Mouse (Mus musculus): ENCODE data around the gene Gm19345. TPM values are rescaled to one million over a fixed set of nuclear protein-coding genes. Genes with fewer than 3 reads are reported as not detected.

The Gm19345 gene
- total RNA-seq (2021) = 1 to 10 TPM; 3.0 to 3.3 TPM
- long read RNA-seq, experiment 1, partial matches to known transcripts = 0 of 1 reads
- long read RNA-seq, experiment 1, other reads (novel, unspliced or antisense) = 1 of 1 reads
- long read RNA-seq, experiment 2, transcript Gm19345-201 (4 exons, 993 nt) = major isoform, 5 of 9 reads
- long read RNA-seq, experiment 2, partial matches to known transcripts = 0 of 9 reads
- long read RNA-seq, experiment 2, other reads (novel, unspliced or antisense) = 4 of 9 reads

- peak; percentile 20 to 41 for DNase-seq (ENCODE audit: low spot score in 2 of 2)
Measured at GRCm38 (mm10) chr7:19851858-19852570, at the start of gene Gm19345. Gene Gm19345, plus strand, starts transcription at chr7:19852003.

GRCm38 (mm10) chr7:19802995-19803394 lies 48.8 kb upstream of the Gm19345 start:
- DNase-seq (ENCODE audit: low spot score in 2 of 2) = peak; percentile 56 to 76

- DNase-seq (ENCODE audit: low spot score in 2 of 2) = no peak
Measured at GRCm38 (mm10) chr7:19806356-19806969, 45.3 kb upstream of the Gm19345 start.

GRCm38 (mm10) chr7:19809369-19809768 lies 42.4 kb upstream of the Gm19345 start:
- no peak for DNase-seq (ENCODE audit: low spot score in 2 of 2)

- DNase-seq (ENCODE audit: low spot score in 2 of 2) = no peak
Measured at GRCm38 (mm10) chr7:19811114-19811513, 40.7 kb upstream of the Gm19345 start.

- no peak for DNase-seq (ENCODE audit: low spot score in 2 of 2)
Measured at GRCm38 (mm10) chr7:19813161-19813560, 38.6 kb upstream of the Gm19345 start.

- no peak for DNase-seq (ENCODE audit: low spot score in 2 of 2)
Measured at GRCm38 (mm10) chr7:19813579-19814122, 38.2 kb upstream of the Gm19345 start.

GRCm38 (mm10) chr7:19815296-19816223 lies 36.2 kb upstream of the Gm19345 start:
- no peak for DNase-seq (ENCODE audit: low spot score in 2 of 2)

GRCm38 (mm10) chr7:19816224-19816771 lies 35.5 kb upstream of the Gm19345 start:
- DNase-seq (ENCODE audit: low spot score in 2 of 2) = peak in 1 of 2 experiments; percentile 28

GRCm38 (mm10) chr7:19817382-19818105 lies 34.3 kb upstream of the Gm19345 start:
- DNase-seq (ENCODE audit: low spot score in 2 of 2) = peak in 1 of 2 experiments; percentile 13

- DNase-seq (ENCODE audit: low spot score in 2 of 2) = no peak
Measured at GRCm38 (mm10) chr7:19818440-19818839, 33.4 kb upstream of the Gm19345 start.

GRCm38 (mm10) chr7:19818875-19819274 lies 32.9 kb upstream of the Gm19345 start:
- no peak for DNase-seq (ENCODE audit: low spot score in 2 of 2)

GRCm38 (mm10) chr7:19820347-19821048 lies 31.3 kb upstream of the Gm19345 start:
- no peak for DNase-seq (ENCODE audit: low spot score in 2 of 2)

- no peak for DNase-seq (ENCODE audit: low spot score in 2 of 2)
Measured at GRCm38 (mm10) chr7:19821633-19822032, 30.2 kb upstream of the Gm19345 start.

- no peak for DNase-seq (ENCODE audit: low spot score in 2 of 2)
Measured at GRCm38 (mm10) chr7:19822193-19822592, 29.6 kb upstream of the Gm19345 start.

GRCm38 (mm10) chr7:19822604-19823058 lies 29.2 kb upstream of the Gm19345 start, which contains the start of gene Bcl3:
Gene Bcl3, minus strand, starts transcription at chr7:19822770.
- no peak for DNase-seq (ENCODE audit: low spot score in 2 of 2)

- no peak for DNase-seq (ENCODE audit: low spot score in 2 of 2)
Measured at GRCm38 (mm10) chr7:19823256-19824181, 28.3 kb upstream of the Gm19345 start.
